Mouse (Mus musculus): ENCODE results near the gene Gtf2ird2. TPM values are rescaled to one million over a fixed set of nuclear protein-coding genes. Genes with fewer than 3 reads are reported as not detected.

Gtf2ird2 gene
- polyA plus RNA-seq, 1 experiment from 2014 or later: 7.4 TPM

- Histone ChIP-seq H3K4me2 (no peak overlapping the region), H3K9me3 (ENCODE audit: control insufficient read depth, low read length) (no peaks in the 10 kb centered on the region), H3K4me3 (ENCODE audit: low read depth, low read length) (no peak overlapping the region), H3K27ac (ENCODE audit: low read depth, low read length) (no peak overlapping the region), H3K4me1 (ENCODE audit: control insufficient read depth, insufficient read depth, low read length) (no peaks in the 10 kb centered on the region), H3K27me3 (ENCODE audit: control insufficient read depth, insufficient read depth, low read length) (no peaks in the 10 kb centered on the region), H3K9ac (ENCODE audit: low read length) (no peak overlapping the region), H3K36me3 (ENCODE audit: control insufficient read depth, insufficient read depth, low read length) (peaks cover 82% of the 10 kb centered on the region)
- DNase-seq (ENCODE audit: low spot score, missing footprints) (no peak), ATAC-seq (ENCODE audit: low FRiP score) (no peak)
- WGBS: 95% methylated on average over 5 of the region's 5 CpGs
Observed at GRCm38 (mm10) chr5:134246146-134246545, 62.3 kb downstream of the Gtf2ird2 start.

- Histone ChIP-seq H3K4me2 (no peak overlapping the region), H3K4me3 (ENCODE audit: low read depth, low read length) (no peak overlapping the region), H3K36me3 (ENCODE audit: control insufficient read depth, insufficient read depth, low read length) (peaks cover 80% of the 10 kb centered on the region), H3K27ac (ENCODE audit: low read depth, low read length) (no peak overlapping the region), H3K9ac (ENCODE audit: low read length) (no peak overlapping the region), H3K4me1 (ENCODE audit: control insufficient read depth, insufficient read depth, low read length) (no peaks in the 10 kb centered on the region), H3K27me3 (ENCODE audit: control insufficient read depth, insufficient read depth, low read length) (no peaks in the 10 kb centered on the region), H3K9me3 (ENCODE audit: control insufficient read depth, low read length) (no peaks in the 10 kb centered on the region)
- WGBS: 95% methylated on average over 14 of the region's 14 CpGs
- no peak for DNase-seq (ENCODE audit: low spot score, missing footprints)
- no peak for ATAC-seq (ENCODE audit: low FRiP score)
Observed at GRCm38 (mm10) chr5:134248608-134249244, 64.9 kb downstream of the Gtf2ird2 start.

- Histone ChIP-seq H3K4me3 (ENCODE audit: low read depth, low read length) (no peak overlapping the region), H3K4me1 (ENCODE audit: control insufficient read depth, insufficient read depth, low read length) (no peaks in the 10 kb centered on the region), H3K9ac (ENCODE audit: low read length) (no peak overlapping the region), H3K36me3 (ENCODE audit: control insufficient read depth, insufficient read depth, low read length) (peaks cover 74% of the 10 kb centered on the region), H3K27me3 (ENCODE audit: control insufficient read depth, insufficient read depth, low read length) (no peaks in the 10 kb centered on the region), H3K27ac (ENCODE audit: low read depth, low read length) (no peak overlapping the region), H3K9me3 (ENCODE audit: control insufficient read depth, low read length) (no peaks in the 10 kb centered on the region), H3K4me2 (no peak overlapping the region)
- 97% methylated on average over 8 of the region's 8 CpGs for WGBS
- ATAC-seq (ENCODE audit: low FRiP score) (no peak), DNase-seq (ENCODE audit: low spot score, missing footprints) (no peak)
Observed at GRCm38 (mm10) chr5:134249245-134249649, 65.4 kb downstream of the Gtf2ird2 start.

- Histone ChIP-seq H3K4me1 (ENCODE audit: control insufficient read depth, insufficient read depth, low read length) (no peaks in the 10 kb centered on the region), H3K9ac (ENCODE audit: low read length) (no peak overlapping the region), H3K4me3 (ENCODE audit: low read depth, low read length) (no peak overlapping the region), H3K27me3 (ENCODE audit: control insufficient read depth, insufficient read depth, low read length) (no peaks in the 10 kb centered on the region), H3K9me3 (ENCODE audit: control insufficient read depth, low read length) (no peaks in the 10 kb centered on the region), H3K36me3 (ENCODE audit: control insufficient read depth, insufficient read depth, low read length) (peaks cover 66% of the 10 kb centered on the region), H3K4me2 (no peak overlapping the region), H3K27ac (ENCODE audit: low read depth, low read length) (no peak overlapping the region)
- 95% methylated on average over 3 of the region's 3 CpGs for WGBS
- ATAC-seq (ENCODE audit: low FRiP score) (no peak), DNase-seq (ENCODE audit: low spot score, missing footprints) (no peak)
Observed at GRCm38 (mm10) chr5:134250601-134251000, 66.8 kb downstream of the Gtf2ird2 start.

- ATAC-seq (ENCODE audit: low FRiP score): no peak
- WGBS: 96% methylated on average over 4 of the region's 4 CpGs
- H3K36me3 ChIP-seq (ENCODE audit: control insufficient read depth, insufficient read depth, low read length): peaks cover 64% of the 10 kb centered on the region
Observed at GRCm38 (mm10) chr5:134251083-134251482, 67.3 kb downstream of the Gtf2ird2 start.

GRCm38 (mm10) chr5:134253806-134254205 is 70.0 kb downstream of the Gtf2ird2 start:
- DNase-seq (ENCODE audit: low spot score, missing footprints) (no peak), ATAC-seq (ENCODE audit: low FRiP score) (no peak)
- no peaks in the 10 kb centered on the region for H3K4me1 ChIP-seq (ENCODE audit: control insufficient read depth, insufficient read depth, low read length)
- H3K27me3 ChIP-seq (ENCODE audit: control insufficient read depth, insufficient read depth, low read length): no peaks in the 10 kb centered on the region
- peaks cover 49% of the 10 kb centered on the region for H3K36me3 ChIP-seq (ENCODE audit: control insufficient read depth, insufficient read depth, low read length)
- H3K9ac ChIP-seq (ENCODE audit: low read length): no peak overlapping the region
- H3K9me3 ChIP-seq (ENCODE audit: control insufficient read depth, low read length): no peaks in the 10 kb centered on the region
- H3K4me3 ChIP-seq (ENCODE audit: low read depth, low read length): no peak overlapping the region
- WGBS: 79% methylated on average over 3 of the region's 3 CpGs
- H3K4me2 ChIP-seq: no peak overlapping the region
- H3K27ac ChIP-seq (ENCODE audit: low read depth, low read length): no peak overlapping the region

More at GRCm38 (mm10) chr5:134251083-134251482, 67.3 kb downstream of the Gtf2ird2 start:
- H3K9ac ChIP-seq (ENCODE audit: low read length): no peak overlapping the region
- H3K9me3 ChIP-seq (ENCODE audit: control insufficient read depth, low read length): no peaks in the 10 kb centered on the region
- no peak for DNase-seq (ENCODE audit: low spot score, missing footprints)
- H3K27me3 ChIP-seq (ENCODE audit: control insufficient read depth, insufficient read depth, low read length): no peaks in the 10 kb centered on the region
- H3K27ac ChIP-seq (ENCODE audit: low read depth, low read length): no peak overlapping the region
- H3K4me2 ChIP-seq: no peak overlapping the region
- no peak overlapping the region for H3K4me3 ChIP-seq (ENCODE audit: low read depth, low read length)
- no peaks in the 10 kb centered on the region for H3K4me1 ChIP-seq (ENCODE audit: control insufficient read depth, insufficient read depth, low read length)

- Histone ChIP-seq H3K4me1 (ENCODE audit: control insufficient read depth, insufficient read depth, low read length) (no peaks in the 10 kb centered on the region), H3K27me3 (ENCODE audit: control insufficient read depth, insufficient read depth, low read length) (no peaks in the 10 kb centered on the region), H3K27ac (ENCODE audit: low read depth, low read length) (no peak overlapping the region), H3K4me3 (ENCODE audit: low read depth, low read length) (no peak overlapping the region), H3K9me3 (ENCODE audit: control insufficient read depth, low read length) (no peaks in the 10 kb centered on the region), H3K9ac (ENCODE audit: low read length) (no peak overlapping the region), H3K36me3 (ENCODE audit: control insufficient read depth, insufficient read depth, low read length) (peaks cover 47% of the 10 kb centered on the region), H3K4me2 (no peak overlapping the region)
- WGBS: 93% methylated on average over 10 of the region's 10 CpGs
- DNase-seq (ENCODE audit: low spot score, missing footprints) (peak; percentile 85), ATAC-seq (ENCODE audit: low FRiP score) (no peak)
Observed at GRCm38 (mm10) chr5:134255294-134255693, 71.5 kb downstream of the Gtf2ird2 start.

- ATAC-seq (ENCODE audit: low FRiP score) (no peak), DNase-seq (ENCODE audit: low spot score, missing footprints) (no peak)
- Histone ChIP-seq H3K36me3 (ENCODE audit: control insufficient read depth, insufficient read depth, low read length) (peaks cover 50% of the 10 kb centered on the region), H3K4me2 (no peak overlapping the region), H3K9ac (ENCODE audit: low read length) (no peak overlapping the region), H3K27ac (ENCODE audit: low read depth, low read length) (no peak overlapping the region), H3K4me3 (ENCODE audit: low read depth, low read length) (no peak overlapping the region), H3K4me1 (ENCODE audit: control insufficient read depth, insufficient read depth, low read length) (no peaks in the 10 kb centered on the region), H3K9me3 (ENCODE audit: control insufficient read depth, low read length) (no peaks in the 10 kb centered on the region), H3K27me3 (ENCODE audit: control insufficient read depth, insufficient read depth, low read length) (no peaks in the 10 kb centered on the region)
- 97% methylated on average over 13 of the region's 13 CpGs for WGBS
Observed at GRCm38 (mm10) chr5:134257349-134258031, 73.7 kb downstream of the Gtf2ird2 start.

- no peak for DNase-seq (ENCODE audit: low spot score, missing footprints)
- Histone ChIP-seq H3K4me2 (no peak overlapping the region), H3K4me1 (ENCODE audit: control insufficient read depth, insufficient read depth, low read length) (no peaks in the 10 kb centered on the region), H3K9me3 (ENCODE audit: control insufficient read depth, low read length) (no peaks in the 10 kb centered on the region), H3K9ac (ENCODE audit: low read length) (no peak overlapping the region), H3K4me3 (ENCODE audit: low read depth, low read length) (no peak overlapping the region), H3K27ac (ENCODE audit: low read depth, low read length) (no peak overlapping the region), H3K27me3 (ENCODE audit: control insufficient read depth, insufficient read depth, low read length) (no peaks in the 10 kb centered on the region), H3K36me3 (ENCODE audit: control insufficient read depth, insufficient read depth, low read length) (peaks cover 54% of the 10 kb centered on the region)
- no peak for ATAC-seq (ENCODE audit: low FRiP score)
- 92% methylated on average over 4 of the region's 4 CpGs for WGBS
Observed at GRCm38 (mm10) chr5:134258395-134258794, 74.6 kb downstream of the Gtf2ird2 start.

All from midbrain, embryonic 11.5 days (tissue).